Mouse (Mus musculus): ENCODE data around the gene Hsf4. TPM values are rescaled to one million over a fixed set of nuclear protein-coding genes. Genes with fewer than 3 reads are reported as not detected.

Gene Hsf4
- polyA plus RNA-seq, 1 experiment from 2014 or later: 0.13 TPM

MicroRNAs within 50 kb of the gene (microRNA counts, 519-probe panel; counts per million panel counts)
- microRNA mmu-miR-328: 1,273 counts per million, percentile 3 among the panel's probes with 10 or more counts

Small RNA genes lying within 50 kb of the gene (microRNA-seq; reads per million reads assigned to microRNA genes)
- gene Gm27320 (not detected), gene Mir328 (164 reads per million, percentile 58 among the genes with 10 or more reads in this experiment)

Other genes with a start within 250 kb of the Hsf4 start
- gene Ces3a, start 221.2 kb upstream of the Hsf4 start, polyA plus RNA-seq (2016; fragmentation: Nextera tagmentation; extraction: Ambion mirVana): not detected in 2 replicates
- gene Ces3b, start 186.0 kb upstream of the Hsf4 start, polyA plus RNA-seq (2016; fragmentation: Nextera tagmentation; extraction: Ambion mirVana): not detected in 2 replicates
- gene Ces4a, start 138.0 kb upstream of the Hsf4 start, polyA plus RNA-seq (2016; fragmentation: Nextera tagmentation; extraction: Ambion mirVana): not detected in 2 replicates
- gene Cbfb, start 99.1 kb upstream of the Hsf4 start, polyA plus RNA-seq (2016; fragmentation: Nextera tagmentation; extraction: Ambion mirVana): 108 and 109 TPM in 2 replicates
- 25.9 and 27.2 TPM in 2 replicates for gene D230025D16Rik, start 44.7 kb upstream of the Hsf4 start, polyA plus RNA-seq (2016; fragmentation: Nextera tagmentation; extraction: Ambion mirVana)
- 5.9 and 6.8 TPM in 2 replicates for gene B3gnt9, start 14.6 kb upstream of the Hsf4 start, polyA plus RNA-seq (2016; fragmentation: Nextera tagmentation; extraction: Ambion mirVana)
- gene Tradd, start 5.2 kb upstream of the Hsf4 start, polyA plus RNA-seq (2016; fragmentation: Nextera tagmentation; extraction: Ambion mirVana): 16.0 and 16.6 TPM in 2 replicates
- 1.7 and 1.9 TPM in 2 replicates for gene Fbxl8, start 5.2 kb upstream of the Hsf4 start, polyA plus RNA-seq (2016; fragmentation: Nextera tagmentation; extraction: Ambion mirVana)
- gene Nol3, start 6.3 kb downstream of the Hsf4 start, polyA plus RNA-seq (2016; fragmentation: Nextera tagmentation; extraction: Ambion mirVana): 1.6 TPM in 2 replicates
- 15.6 and 19.6 TPM in 2 replicates for gene 4931428F04Rik, start 20.1 kb downstream of the Hsf4 start, polyA plus RNA-seq (2016; fragmentation: Nextera tagmentation; extraction: Ambion mirVana)
- gene Exoc3l, start 26.3 kb downstream of the Hsf4 start, polyA plus RNA-seq (2016; fragmentation: Nextera tagmentation; extraction: Ambion mirVana): 10.0 and 10.2 TPM in 2 replicates
- gene E2f4, start 27.9 kb downstream of the Hsf4 start, polyA plus RNA-seq (2016; fragmentation: Nextera tagmentation; extraction: Ambion mirVana): 75.6 and 91.3 TPM in 2 replicates
- gene Elmo3, start 35.8 kb downstream of the Hsf4 start, polyA plus RNA-seq (2016; fragmentation: Nextera tagmentation; extraction: Ambion mirVana): 4.3 and 4.4 TPM in 2 replicates
- 1.5 TPM in 2 replicates for gene Lrrc29, start 56.5 kb downstream of the Hsf4 start, polyA plus RNA-seq (2016; fragmentation: Nextera tagmentation; extraction: Ambion mirVana)
- 95.6 and 109 TPM in 2 replicates for gene Tmem208, start 56.6 kb downstream of the Hsf4 start, polyA plus RNA-seq (2016; fragmentation: Nextera tagmentation; extraction: Ambion mirVana)
- gene Fhod1, start 78.2 kb downstream of the Hsf4 start, polyA plus RNA-seq (2016; fragmentation: Nextera tagmentation; extraction: Ambion mirVana): 1.6 and 2.3 TPM in 2 replicates
- 7.0 and 7.6 TPM in 2 replicates for gene Slc9a5, start 79.0 kb downstream of the Hsf4 start, polyA plus RNA-seq (2016; fragmentation: Nextera tagmentation; extraction: Ambion mirVana)
- 0.72 and 0.80 TPM in 2 replicates for gene Plekhg4, start 103.5 kb downstream of the Hsf4 start, polyA plus RNA-seq (2016; fragmentation: Nextera tagmentation; extraction: Ambion mirVana)
- not detected in 2 replicates for gene Kctd19, start 143.7 kb downstream of the Hsf4 start, polyA plus RNA-seq (2016; fragmentation: Nextera tagmentation; extraction: Ambion mirVana)
- gene Lrrc36, start 143.8 kb downstream of the Hsf4 start, polyA plus RNA-seq (2016; fragmentation: Nextera tagmentation; extraction: Ambion mirVana): 0.12 and 0.39 TPM in 2 replicates
- 25.3 and 28.9 TPM in 2 replicates for gene Tppp3, start 201.7 kb downstream of the Hsf4 start, polyA plus RNA-seq (2016; fragmentation: Nextera tagmentation; extraction: Ambion mirVana)
- gene Zdhhc1, start 227.1 kb downstream of the Hsf4 start, polyA plus RNA-seq (2016; fragmentation: Nextera tagmentation; extraction: Ambion mirVana): 34.8 and 36.9 TPM in 2 replicates
- 28.2 and 30.6 TPM in 2 replicates for gene Hsd11b2, start 249.0 kb downstream of the Hsf4 start, polyA plus RNA-seq (2016; fragmentation: Nextera tagmentation; extraction: Ambion mirVana)

Measured in limb, embryonic 12.5 days (tissue).